27 mouse cellular contexts compared by ENCODE assay signal in the genomic region with DNA sequence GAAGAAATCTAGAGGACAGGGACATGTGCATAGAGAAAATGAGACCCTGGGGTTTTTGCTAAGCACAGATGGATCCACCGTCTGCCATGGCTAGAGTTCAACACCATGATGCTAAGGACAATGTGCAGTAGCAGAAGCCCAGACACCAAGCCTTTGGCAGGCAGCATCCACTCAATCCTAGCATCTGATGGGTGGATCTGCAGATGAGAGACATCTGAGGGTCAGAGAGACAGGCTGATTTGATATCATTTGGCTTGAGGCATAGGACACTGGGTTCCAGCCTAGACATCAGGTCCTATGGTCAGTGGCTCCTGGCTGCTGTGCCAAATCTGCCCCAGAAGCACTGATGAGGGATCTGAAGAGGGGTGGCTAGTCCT. TPM values are rescaled to one million over a fixed set of nuclear protein-coding genes. Genes with fewer than 3 reads are reported as not detected.
DNase-seq lines count a peak whose midpoint lies in the region; ATAC-seq and TF ChIP-seq lines count a peak whose summit lies in the region.
"Had no signal": no experiment of that assay in that cellular context is flagged by ENCODE, and none has a peak within 500 bp of the region (broad histone marks: within the 10 kb centered on the region; RNA-seq: fewer than 3 reads in every experiment).

No protein-coding gene starts in this region.

- no peak for TF ChIP-seq EP300 in stomach, postnatal 0 days (optimal IDR thresholded peaks at IDR 0.05)

- WGBS in limb, embryonic 13.5 days = 96% methylated on average over 1 of the region's 1 CpGs
- 94% methylated on average over 1 of the region's 1 CpGs for WGBS in limb, embryonic 10.5 days
- WGBS in stomach, postnatal 0 days = 88% methylated on average over 1 of the region's 1 CpGs

- DNase-seq in heart, adult 11 months = peak; percentile 87
- no peak for DNase-seq in heart, postnatal 25 days (ENCODE audit: low spot score)
- no peak for DNase-seq in limb, embryonic 10.5 days (ENCODE audit: low spot score)
- DNase-seq in cerebellum, adult 9-10 months = peak; percentile 73
- peak; percentile 45 for DNase-seq in cerebellum, postnatal 36 days
- no peak for DNase-seq in urinary bladder, adult 2 months (ENCODE audit: low spot score)
- no peak for DNase-seq in stomach, postnatal 0 days (ENCODE audit: low spot score)
- DNase-seq: adrenal gland, postnatal 14 days; gastrocnemius, postnatal 10 days; layer of hippocampus, postnatal 36 days; liver, postnatal 0 days; lung, postnatal 36 days; right cerebral cortex, postnatal 4 days had no signal

- peaks cover 23% of the 10 kb centered on the region for H3K36me3 ChIP-seq in limb, embryonic 13.5 days
- peaks cover 28% of the 10 kb centered on the region for H3K36me3 ChIP-seq in limb, embryonic 10.5 days
- H3K36me3 ChIP-seq in stomach, postnatal 0 days (ENCODE audit: control insufficient read depth, insufficient read depth, low read length) = peaks cover 6% of the 10 kb centered on the region
- H3K36me3 ChIP-seq: neural tube, embryonic 13.5 days had no signal

- no peak overlapping the region for H3K4me2 ChIP-seq in limb, embryonic 13.5 days (replicated peaks)
- no peak overlapping the region for H3K4me2 ChIP-seq in stomach, postnatal 0 days (replicated peaks; ENCODE audit: low read depth)
- H3K4me2 ChIP-seq: embryonic facial prominence, embryonic 15.5 days; forebrain, embryonic 12.5 days; intestine, embryonic 15.5 days; limb, embryonic 12.5 days; liver, embryonic 12.5 days; midbrain, embryonic 11.5 days; neural tube, embryonic 13.5 days had no signal

- 0 out of 2 replicates have a peak overlapping the region, but pooled peaks have one; percentile 14 for H3K9ac ChIP-seq in limb, embryonic 13.5 days
- H3K9ac ChIP-seq in stomach, postnatal 0 days (ENCODE audit: low read length) = no peak overlapping the region
- H3K9ac ChIP-seq: embryonic facial prominence, embryonic 15.5 days; forebrain, embryonic 12.5 days; intestine, embryonic 15.5 days; limb, embryonic 12.5 days; liver, embryonic 12.5 days; liver, postnatal 0 days; neural tube, embryonic 13.5 days had no signal

- no peak for TF ChIP-seq CTCF in stomach, postnatal 0 days (IDR thresholded peaks at IDR 0.05; ENCODE audit: low read depth)

- intact Hi-C loops in heart, postnatal 25 days (cut with DNase I) = no loop called here

- H3K9me3 ChIP-seq in limb, embryonic 13.5 days = no peaks in the 10 kb centered on the region
- H3K9me3 ChIP-seq in limb, embryonic 10.5 days (replicated peaks) = no peaks in the 10 kb centered on the region
- H3K9me3 ChIP-seq in stomach, postnatal 0 days (ENCODE audit: control insufficient read depth, low read length) = no peaks in the 10 kb centered on the region
- H3K9me3 ChIP-seq: embryonic facial prominence, embryonic 10.5 days; embryonic facial prominence, embryonic 15.5 days; forebrain, embryonic 12.5 days; heart, embryonic 10.5 days; hindbrain, embryonic 10.5 days; intestine, embryonic 15.5 days; limb, embryonic 12.5 days; liver, embryonic 12.5 days; neural tube, embryonic 13.5 days had no signal

- no peaks in the 10 kb centered on the region for H3K27me3 ChIP-seq in limb, embryonic 13.5 days
- no peaks in the 10 kb centered on the region for H3K27me3 ChIP-seq in limb, embryonic 10.5 days (ENCODE audit: low read depth, poor library complexity, severe bottlenecking)
- H3K27me3 ChIP-seq in stomach, postnatal 0 days (ENCODE audit: control insufficient read depth, insufficient read depth, low read length) = no peaks in the 10 kb centered on the region
- H3K27me3 ChIP-seq: embryonic facial prominence, embryonic 15.5 days; forebrain, embryonic 12.5 days; intestine, embryonic 15.5 days; limb, embryonic 12.5 days; liver, embryonic 12.5 days; neural tube, embryonic 13.5 days; Patski had no signal

- H3K4me3 ChIP-seq in limb, embryonic 13.5 days = no peak overlapping the region
- no peak overlapping the region for H3K4me3 ChIP-seq in limb, embryonic 10.5 days
- no peak overlapping the region for H3K4me3 ChIP-seq in stomach, postnatal 0 days (ENCODE audit: low read depth, low read length)
- H3K4me3 ChIP-seq: embryonic facial prominence, embryonic 10.5 days; embryonic facial prominence, embryonic 15.5 days; forebrain, embryonic 12.5 days; heart, embryonic 10.5 days; hindbrain, embryonic 10.5 days; intestine, embryonic 15.5 days; limb, embryonic 12.5 days; liver, embryonic 12.5 days; neural tube, embryonic 13.5 days had no signal

- H3K27ac ChIP-seq in limb, embryonic 13.5 days = no peak overlapping the region
- no peak overlapping the region for H3K27ac ChIP-seq in limb, embryonic 10.5 days
- H3K27ac ChIP-seq in stomach, postnatal 0 days (replicated peaks) = no peak overlapping the region
- H3K27ac ChIP-seq: embryonic facial prominence, embryonic 10.5 days; embryonic facial prominence, embryonic 15.5 days; forebrain, embryonic 12.5 days; heart, embryonic 10.5 days; hindbrain, embryonic 10.5 days; intestine, embryonic 15.5 days; limb, embryonic 12.5 days; liver, embryonic 12.5 days; neural tube, embryonic 13.5 days had no signal

- no peak for ATAC-seq in limb, embryonic 13.5 days (ENCODE audit: low FRiP score, low read depth)
- no peak for ATAC-seq in stomach, postnatal 0 days (ENCODE audit: low FRiP score, low TSS enrichment)
- ATAC-seq: hindbrain, embryonic 16.5 days; intestine, embryonic 15.5 days; liver, embryonic 12.5 days; liver, postnatal 0 days; Patski had no signal

- H3K4me1 ChIP-seq in limb, embryonic 13.5 days = peaks cover 18% of the 10 kb centered on the region
- peaks cover 30% of the 10 kb centered on the region for H3K4me1 ChIP-seq in limb, embryonic 10.5 days
- H3K4me1 ChIP-seq in stomach, postnatal 0 days (replicated peaks; ENCODE audit: control insufficient read depth, insufficient read depth) = no peaks in the 10 kb centered on the region

RNA-seq across cellular contexts. Expression of a gene that starts 7.2 kb away (rescaled TPM):
- total RNA-seq in heart, postnatal 25 days (2021) = 10 to 100 TPM; 43.0 to 43.5 TPM
- polyA plus RNA-seq in limb, embryonic 13.5 days (2015; fragmentation: Nextera tagmentation; extraction: Ambion mirVana) = 13.2 and 14.1 TPM in 2 replicates
- 13.1 and 14.1 TPM in 2 replicates for polyA plus RNA-seq in limb, embryonic 10.5 days (2016; fragmentation: Nextera tagmentation; extraction: Ambion mirVana)
- 20.4 and 25.4 TPM in 2 replicates for polyA plus RNA-seq in urinary bladder, adult 2 months (2012; rRNA removed)
- 23.2 and 26.9 TPM in 2 replicates for polyA plus RNA-seq in stomach, postnatal 0 days (2015; fragmentation: Nextera tagmentation; extraction: Ambion mirVana)

RNA-seq across cellular contexts. Expression of a gene that starts 41.7 kb away (rescaled TPM):
- total RNA-seq in heart, postnatal 25 days (2021) = 10 to 100 TPM in 1 of 2 experiments, 1 to 10 TPM in 1; 9.7 to 11.3 TPM
- polyA plus RNA-seq in limb, embryonic 13.5 days (2015; fragmentation: Nextera tagmentation; extraction: Ambion mirVana) = 24.3 and 24.9 TPM in 2 replicates
- 23.3 and 25.8 TPM in 2 replicates for polyA plus RNA-seq in limb, embryonic 10.5 days (2016; fragmentation: Nextera tagmentation; extraction: Ambion mirVana)
- 24.7 and 29.1 TPM in 2 replicates for polyA plus RNA-seq in urinary bladder, adult 2 months (2012; rRNA removed)
- polyA plus RNA-seq in stomach, postnatal 0 days (2015; fragmentation: Nextera tagmentation; extraction: Ambion mirVana) = 8.2 and 8.7 TPM in 2 replicates

RNA-seq across cellular contexts. Expression of a gene that starts 42.0 kb away (rescaled TPM):
- total RNA-seq in heart, postnatal 25 days (2021) = 1 to 10 TPM; 8.6 to 8.7 TPM
- polyA plus RNA-seq in limb, embryonic 13.5 days (2015; fragmentation: Nextera tagmentation; extraction: Ambion mirVana) = 7.5 and 8.2 TPM in 2 replicates
- polyA plus RNA-seq in limb, embryonic 10.5 days (2016; fragmentation: Nextera tagmentation; extraction: Ambion mirVana) = 6.3 and 9.1 TPM in 2 replicates
- 8.5 and 9.6 TPM in 2 replicates for polyA plus RNA-seq in urinary bladder, adult 2 months (2012; rRNA removed)
- 1.8 and 2.1 TPM in 2 replicates for polyA plus RNA-seq in stomach, postnatal 0 days (2015; fragmentation: Nextera tagmentation; extraction: Ambion mirVana)

RNA-seq across cellular contexts. Expression of a gene that starts 49.6 kb away (rescaled TPM):
- total RNA-seq in heart, postnatal 25 days (2021) = 10 to 100 TPM; 11.9 to 12.8 TPM
- polyA plus RNA-seq in limb, embryonic 13.5 days (2015; fragmentation: Nextera tagmentation; extraction: Ambion mirVana) = 78.3 and 85.2 TPM in 2 replicates
- polyA plus RNA-seq in limb, embryonic 10.5 days (2016; fragmentation: Nextera tagmentation; extraction: Ambion mirVana) = 71.7 and 93.8 TPM in 2 replicates
- 25.3 and 28.7 TPM in 2 replicates for polyA plus RNA-seq in urinary bladder, adult 2 months (2012; rRNA removed)
- polyA plus RNA-seq in stomach, postnatal 0 days (2015; fragmentation: Nextera tagmentation; extraction: Ambion mirVana) = 24.6 and 25.0 TPM in 2 replicates

RNA-seq across cellular contexts. Expression of a gene that starts 49.9 kb away (rescaled TPM):
- total RNA-seq in heart, postnatal 25 days (2021) = under 1 TPM; 0.05 to 0.11 TPM
- polyA plus RNA-seq in limb, embryonic 13.5 days (2015; fragmentation: Nextera tagmentation; extraction: Ambion mirVana) = 0.76 and 0.80 TPM in 2 replicates
- polyA plus RNA-seq in limb, embryonic 10.5 days (2016; fragmentation: Nextera tagmentation; extraction: Ambion mirVana) = 0.78 and 1.3 TPM in 2 replicates
- polyA plus RNA-seq in urinary bladder, adult 2 months (2012; rRNA removed) = 0.01 and 0.04 TPM in 2 replicates
- 0.01 TPM in 1 of 2 replicates, not detected in the other for polyA plus RNA-seq in stomach, postnatal 0 days (2015; fragmentation: Nextera tagmentation; extraction: Ambion mirVana)
- total RNA-seq: megakaryocyte, adult 5-6 weeks had no signal

Comparison
In these comparisons a context has a peak if more than half of its experiments do, and no peak if none do; other contexts are left out.
1. DNase-seq: peak in heart, adult 11 months (single experiment), cerebellum, adult 9-10 months (single experiment) and cerebellum, postnatal 36 days (2 of 2); none in heart, postnatal 25 days (single experiment), limb, embryonic 10.5 days (single experiment), urinary bladder, adult 2 months (single experiment) and stomach, postnatal 0 days (single experiment).